ENCODE assay signal across 8 mouse cellular contexts in the genomic region with DNA sequence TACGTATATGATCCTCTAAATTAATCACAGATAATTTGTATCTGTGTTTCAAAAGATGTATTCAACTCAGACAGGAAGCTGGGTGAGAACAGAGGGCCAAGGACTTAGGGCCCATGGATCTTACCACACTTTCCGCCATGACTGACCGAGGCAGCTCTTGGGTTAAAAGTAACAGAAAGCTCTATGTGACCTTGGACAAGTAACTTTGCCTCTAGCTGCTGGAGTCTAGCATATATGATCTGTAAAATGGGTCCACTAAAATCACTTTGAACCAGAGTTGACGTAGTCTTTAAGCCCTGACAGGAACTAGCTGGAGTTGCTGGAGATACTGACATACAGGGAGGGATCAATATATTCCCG. TPM values are rescaled to one million over a fixed set of nuclear protein-coding genes. Genes with fewer than 3 reads are reported as not detected.
DNase-seq lines count a peak whose midpoint lies in the region; ATAC-seq lines count a peak whose summit lies in the region.

No protein-coding gene starts in this region.

- H3K27me3 ChIP-seq in forebrain, embryonic 15.5 days = peaks cover 50% of the 10 kb centered on the region
- peaks cover 25% of the 10 kb centered on the region for H3K27me3 ChIP-seq in liver, embryonic 12.5 days (replicated peaks)

- WGBS in forebrain, embryonic 15.5 days = 50% methylated on average over 5 of the region's 5 CpGs
- 26% methylated on average over 5 of the region's 5 CpGs for WGBS in liver, embryonic 12.5 days (ENCODE audit: insufficient replicate concordance)

- intact Hi-C loops in heart, postnatal 36 days (cut with DNase I) = loop anchor here (2.0 to 5.0 kb wide), 6 partner anchors 33 to 199 kb away; no protein-coding TSS in a partner anchor

- peaks cover 13% of the 10 kb centered on the region for H3K4me1 ChIP-seq in forebrain, embryonic 15.5 days
- H3K4me1 ChIP-seq in liver, embryonic 12.5 days = peaks cover 32% of the 10 kb centered on the region

- H3K4me3 ChIP-seq in forebrain, embryonic 15.5 days = peak overlapping the region; percentile 66; the same call in 1 of the 2 replicates
- H3K4me3 ChIP-seq in liver, embryonic 12.5 days = peak overlapping the region; percentile 82

- H3K27ac ChIP-seq in forebrain, embryonic 15.5 days (replicated peaks) = no peak overlapping the region
- peak overlapping the region; percentile 78 for H3K27ac ChIP-seq in liver, embryonic 12.5 days

- H3K4me2 ChIP-seq in forebrain, embryonic 15.5 days (replicated peaks) = 0 out of 2 replicates have a peak overlapping the region, but pooled peaks have one; percentile 98
- H3K4me2 ChIP-seq in liver, embryonic 12.5 days = peak overlapping the region; percentile 98

- no peaks in the 10 kb centered on the region for H3K9me3 ChIP-seq in forebrain, embryonic 15.5 days
- H3K9me3 ChIP-seq in liver, embryonic 12.5 days (replicated peaks) = no peaks in the 10 kb centered on the region

- peak; percentile 87 for DNase-seq in heart, adult 11 months
- no peak for DNase-seq in heart, postnatal 36 days
- peak; percentile 32 for DNase-seq in CD4-positive helper T cell, adult 2 months (ENCODE audit: low read depth, low spot score)
- DNase-seq in c-Kit-positive CD71-positive TER-119-positive erythroid progenitor cells, embryonic 14.5 days (ENCODE audit: low spot score) = no peak
- DNase-seq in spleen, adult 12 weeks (ENCODE audit: low spot score) = no peak
- DNase-seq in left cerebral cortex, adult 8-10 months (ENCODE audit: low spot score in 2 of 2) = no peak

- H3K9ac ChIP-seq in forebrain, embryonic 15.5 days (replicated peaks) = no peak overlapping the region
- H3K9ac ChIP-seq in liver, embryonic 12.5 days = peak overlapping the region; percentile 84

- ATAC-seq in forebrain, embryonic 15.5 days (replicated peaks) = no peak
- no peak for ATAC-seq in liver, embryonic 12.5 days

- H3K36me3 ChIP-seq in forebrain, embryonic 15.5 days = no peaks in the 10 kb centered on the region
- no peaks in the 10 kb centered on the region for H3K36me3 ChIP-seq in liver, embryonic 12.5 days

RNA-seq across cellular contexts. Expression of a gene that starts 1.5 kb away (rescaled TPM):
- 10 to 100 TPM; 53.5 to 54.2 TPM for total RNA-seq in heart, postnatal 36 days (2021)
- 2.0 and 2.3 TPM in 2 replicates for polyA plus RNA-seq in forebrain, embryonic 15.5 days (2015; fragmentation: Nextera tagmentation; extraction: Ambion mirVana)
- 18.4 and 19.2 TPM in 2 replicates for polyA plus RNA-seq in liver, embryonic 12.5 days (2016; fragmentation: Nextera tagmentation; extraction: Ambion mirVana)
- 10 to 100 TPM; 14.7 to 18.7 (median 16.0) TPM for total RNA-seq in left cerebral cortex, adult 8-10 months (2022)

RNA-seq across cellular contexts. Expression of a gene that starts 43.1 kb away (rescaled TPM):
- under 1 TPM; 0.46 to 0.67 TPM for total RNA-seq in heart, postnatal 36 days (2021)
- polyA plus RNA-seq in forebrain, embryonic 15.5 days (2015; fragmentation: Nextera tagmentation; extraction: Ambion mirVana) = 1.6 and 1.7 TPM in 2 replicates
- polyA plus RNA-seq in liver, embryonic 12.5 days (2016; fragmentation: Nextera tagmentation; extraction: Ambion mirVana) = 0.20 and 0.24 TPM in 2 replicates
- total RNA-seq in left cerebral cortex, adult 8-10 months (2022) = 10 to 100 TPM; 11.3 to 13.8 (median 13.1) TPM

Comparison
In these comparisons a context has a peak if more than half of its experiments do, and no peak if none do; other contexts are left out.
1. DNase-seq: peak in heart, adult 11 months (single experiment) and CD4-positive helper T cell, adult 2 months (single experiment); none in heart, postnatal 36 days (0 of 2), c-Kit-positive CD71-positive TER-119-positive erythroid progenitor cells, embryonic 14.5 days (single experiment), spleen, adult 12 weeks (single experiment) and left cerebral cortex, adult 8-10 months (0 of 2).
2. RNA of a gene that starts 43.1 kb away (total RNA-seq): 11.3 to 13.8 TPM in left cerebral cortex, adult 8-10 months; 0.46 to 0.67 TPM in heart, postnatal 36 days; every median in the first group is over 4 times any median in the second.